Mouse (Mus musculus): ENCODE data around the gene Dcdc2a.

The Dcdc2a gene

DNA sequence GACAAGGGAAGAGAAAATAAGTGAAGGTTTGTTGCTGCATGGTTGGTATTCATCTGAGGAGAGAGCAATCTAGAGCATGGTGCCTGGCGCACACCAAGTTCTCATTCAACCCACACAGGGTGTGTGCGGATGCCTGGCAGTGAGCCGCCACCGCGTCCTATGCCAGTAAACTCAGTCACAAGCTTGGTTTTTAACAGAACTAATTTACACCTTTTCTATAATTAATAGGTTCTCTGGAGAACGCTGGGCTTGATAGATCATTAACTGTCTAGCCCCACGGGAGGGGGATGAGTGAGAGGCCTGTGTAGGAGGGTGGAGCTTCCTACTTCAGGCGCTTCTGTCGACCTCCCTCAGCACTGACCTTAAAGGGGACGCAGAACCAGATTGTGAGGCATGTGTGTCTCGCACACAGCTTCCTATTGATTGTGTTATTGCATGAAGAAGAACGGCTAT lies 59.7 kb downstream of the Dcdc2a start:
- H3K36me3 ChIP-seq (ENCODE audit: control insufficient read depth, insufficient read depth, low read length, poor library complexity, severe bottlenecking) = no peaks in the 10 kb centered on the region
- DNase-seq (ENCODE audit: low read depth, low spot score) = peak; percentile 2
- no peaks in the 10 kb centered on the region for H3K27me3 ChIP-seq (ENCODE audit: control insufficient read depth, insufficient read depth, low read length, poor library complexity, severe bottlenecking)

DNA sequence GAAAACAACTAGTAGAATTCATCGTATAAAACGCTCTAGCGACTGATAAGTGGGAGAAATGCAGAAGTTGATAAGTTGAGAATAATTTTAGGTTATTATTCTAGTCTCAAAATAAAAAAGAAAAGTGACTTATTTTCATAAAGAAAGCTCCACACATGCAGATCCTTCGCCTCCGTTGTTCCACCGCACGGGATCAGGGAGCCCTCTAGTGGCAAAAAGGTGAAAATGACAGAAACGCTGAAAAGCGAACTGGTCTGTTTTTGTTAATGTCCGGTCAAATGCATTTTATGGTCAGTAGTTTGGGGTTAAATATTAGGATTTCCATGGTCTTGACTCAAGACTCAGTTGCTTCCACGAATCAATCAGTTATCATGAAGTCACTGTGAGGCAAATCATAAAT lies 60.2 kb downstream of the Dcdc2a start:
- no peaks in the 10 kb centered on the region for H3K27me3 ChIP-seq (ENCODE audit: control insufficient read depth, insufficient read depth, low read length, poor library complexity, severe bottlenecking)
- no peaks in the 10 kb centered on the region for H3K36me3 ChIP-seq (ENCODE audit: control insufficient read depth, insufficient read depth, low read length, poor library complexity, severe bottlenecking)
- peak; percentile 68 for DNase-seq (ENCODE audit: low read depth, low spot score)

DNA sequence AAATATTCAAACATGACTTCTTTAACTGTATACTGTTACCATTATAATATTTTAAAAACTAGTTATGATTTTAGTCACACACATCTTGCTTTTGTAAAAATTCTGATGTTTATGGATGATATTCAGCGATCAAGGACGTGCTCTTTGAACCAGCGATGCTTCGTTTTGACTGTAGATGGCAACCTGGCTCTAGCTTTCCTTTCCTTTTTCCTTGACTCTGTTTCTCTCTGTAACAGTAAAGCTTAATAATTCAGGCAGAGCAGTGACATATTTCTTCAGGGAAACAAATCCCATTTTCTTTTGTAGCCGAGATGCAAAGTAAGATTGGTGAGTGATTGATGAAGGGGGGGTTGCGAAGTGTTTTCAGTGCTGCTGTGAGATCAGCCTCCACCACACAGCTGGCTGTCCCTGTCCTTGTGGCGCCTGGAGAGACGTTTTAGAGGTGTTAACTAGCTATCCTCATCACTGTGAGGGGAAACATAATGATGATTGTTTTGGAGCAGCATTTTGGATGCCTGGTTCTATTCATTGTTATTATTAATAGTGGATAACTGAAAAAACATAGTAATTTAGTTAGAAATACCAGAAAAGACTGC lies 67.0 kb downstream of the Dcdc2a start:
- no peak for DNase-seq (ENCODE audit: low read depth, low spot score)
- no peaks in the 10 kb centered on the region for H3K36me3 ChIP-seq (ENCODE audit: control insufficient read depth, insufficient read depth, low read length, poor library complexity, severe bottlenecking)
- no peaks in the 10 kb centered on the region for H3K27me3 ChIP-seq (ENCODE audit: control insufficient read depth, insufficient read depth, low read length, poor library complexity, severe bottlenecking)

DNA sequence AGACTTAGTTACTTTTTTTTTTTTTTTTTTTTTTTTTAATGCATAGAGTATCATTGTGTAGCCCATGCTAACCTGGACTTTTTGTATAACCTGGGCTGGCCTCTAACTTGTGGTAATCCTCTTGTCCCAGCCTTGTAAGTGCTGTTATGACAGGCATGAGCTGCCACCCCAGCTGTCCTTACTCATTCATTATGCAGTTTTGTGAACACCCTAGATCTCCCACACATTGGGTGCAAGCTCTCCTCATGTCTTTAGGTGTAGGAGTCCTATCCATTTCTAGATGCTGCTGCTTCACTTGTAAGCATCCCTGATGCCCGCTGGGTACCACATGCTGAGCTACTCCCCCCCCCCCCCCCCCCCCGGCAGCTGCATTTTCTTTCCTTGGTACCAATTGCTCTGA lies 71.4 kb downstream of the Dcdc2a start:
- Histone ChIP-seq H3K27me3 (ENCODE audit: control insufficient read depth, insufficient read depth, low read length, poor library complexity, severe bottlenecking) (no peaks in the 10 kb centered on the region), H3K36me3 (ENCODE audit: control insufficient read depth, insufficient read depth, low read length, poor library complexity, severe bottlenecking) (no peaks in the 10 kb centered on the region)
- no peak for DNase-seq (ENCODE audit: low read depth, low spot score)

DNA sequence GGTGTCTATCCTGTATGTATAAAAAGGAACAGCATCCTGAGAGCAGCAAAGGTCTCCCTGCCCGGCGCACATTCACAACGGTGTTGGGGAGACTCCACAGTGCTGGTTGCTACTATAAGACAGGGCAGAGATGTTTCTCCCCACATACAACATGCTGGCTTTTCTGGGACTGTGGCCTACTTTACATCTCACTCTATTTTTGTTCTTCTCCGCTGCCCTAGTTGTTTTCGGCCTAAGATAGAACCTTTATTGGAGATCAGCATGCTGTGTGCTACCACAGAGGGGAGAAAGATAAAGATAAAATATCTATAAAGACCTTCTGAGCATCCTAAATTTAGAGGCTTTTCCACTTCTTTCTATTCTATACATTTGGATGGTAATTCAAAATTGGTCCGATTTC lies 72.0 kb downstream of the Dcdc2a start:
- Histone ChIP-seq H3K27me3 (ENCODE audit: control insufficient read depth, insufficient read depth, low read length, poor library complexity, severe bottlenecking) (no peaks in the 10 kb centered on the region), H3K36me3 (ENCODE audit: control insufficient read depth, insufficient read depth, low read length, poor library complexity, severe bottlenecking) (no peaks in the 10 kb centered on the region)
- DNase-seq (ENCODE audit: low read depth, low spot score) = no peak

DNA sequence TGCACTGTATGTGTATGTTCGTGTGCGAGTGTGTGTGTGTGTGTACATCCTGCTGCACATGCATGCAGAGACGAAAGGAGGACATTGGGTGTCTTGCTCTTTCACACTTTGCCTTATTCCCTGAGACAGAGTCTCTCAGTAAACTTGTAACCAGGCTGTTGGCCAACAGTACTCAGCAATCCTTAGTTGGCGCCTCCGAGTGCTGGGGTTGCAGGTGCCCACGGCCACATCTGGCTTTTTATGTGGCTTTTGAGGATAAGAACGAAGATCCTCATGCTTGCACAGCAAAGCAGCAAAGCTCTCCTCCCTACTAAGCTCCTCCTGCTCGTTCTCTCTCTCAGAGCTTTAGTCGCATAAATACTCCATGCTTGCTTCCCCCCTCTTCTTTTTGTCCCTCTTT lies 73.0 kb downstream of the Dcdc2a start:
- Histone ChIP-seq H3K36me3 (ENCODE audit: control insufficient read depth, insufficient read depth, low read length, poor library complexity, severe bottlenecking) (no peaks in the 10 kb centered on the region), H3K27me3 (ENCODE audit: control insufficient read depth, insufficient read depth, low read length, poor library complexity, severe bottlenecking) (no peaks in the 10 kb centered on the region)
- DNase-seq (ENCODE audit: low read depth, low spot score) = no peak

DNA sequence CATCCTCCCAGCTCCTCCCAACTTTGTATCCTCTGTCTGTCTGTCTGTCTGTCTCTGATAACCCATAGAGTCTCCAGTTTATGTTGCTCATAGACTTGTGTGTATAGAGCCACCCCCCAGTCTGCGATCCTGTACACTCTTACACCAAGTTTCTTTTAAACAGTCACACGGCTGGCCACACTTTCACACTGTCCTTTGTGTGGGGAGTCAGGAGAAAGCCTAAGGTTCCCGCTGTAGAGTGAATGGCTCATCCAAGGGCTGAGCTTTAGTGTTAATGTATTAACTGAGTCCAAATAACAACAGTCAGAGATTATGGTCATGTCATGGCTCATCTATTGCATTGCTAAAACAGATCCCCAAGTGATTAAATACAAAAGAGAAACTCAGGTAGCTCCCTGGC lies 87.3 kb downstream of the Dcdc2a start:
- H3K36me3 ChIP-seq (ENCODE audit: control insufficient read depth, insufficient read depth, low read length, poor library complexity, severe bottlenecking) = no peaks in the 10 kb centered on the region
- no peaks in the 10 kb centered on the region for H3K27me3 ChIP-seq (ENCODE audit: control insufficient read depth, insufficient read depth, low read length, poor library complexity, severe bottlenecking)
- no peak for DNase-seq (ENCODE audit: low read depth, low spot score)

DNA sequence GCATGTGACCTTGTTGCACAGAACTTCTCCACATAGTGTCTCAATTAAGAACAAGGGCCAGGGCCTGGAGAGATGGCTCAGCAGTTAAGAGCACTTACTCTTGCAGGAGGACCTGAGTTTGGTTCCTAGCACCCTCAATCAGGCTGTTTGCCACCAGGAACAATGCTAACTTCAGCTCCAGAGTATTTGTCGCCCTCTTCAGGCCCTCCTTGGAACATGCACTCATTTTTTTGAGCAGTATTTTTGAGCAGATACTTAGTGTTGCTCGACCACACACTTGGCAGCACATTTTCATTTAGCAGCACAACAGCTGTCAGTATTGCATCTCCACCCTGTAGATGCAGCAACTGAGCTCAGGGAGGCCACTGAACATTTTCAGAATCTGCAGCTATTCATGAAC lies 88.3 kb downstream of the Dcdc2a start:
- Histone ChIP-seq H3K27me3 (ENCODE audit: control insufficient read depth, insufficient read depth, low read length, poor library complexity, severe bottlenecking) (no peaks in the 10 kb centered on the region), H3K36me3 (ENCODE audit: control insufficient read depth, insufficient read depth, low read length, poor library complexity, severe bottlenecking) (no peaks in the 10 kb centered on the region)
- DNase-seq (ENCODE audit: low read depth, low spot score) = no peak

DNA sequence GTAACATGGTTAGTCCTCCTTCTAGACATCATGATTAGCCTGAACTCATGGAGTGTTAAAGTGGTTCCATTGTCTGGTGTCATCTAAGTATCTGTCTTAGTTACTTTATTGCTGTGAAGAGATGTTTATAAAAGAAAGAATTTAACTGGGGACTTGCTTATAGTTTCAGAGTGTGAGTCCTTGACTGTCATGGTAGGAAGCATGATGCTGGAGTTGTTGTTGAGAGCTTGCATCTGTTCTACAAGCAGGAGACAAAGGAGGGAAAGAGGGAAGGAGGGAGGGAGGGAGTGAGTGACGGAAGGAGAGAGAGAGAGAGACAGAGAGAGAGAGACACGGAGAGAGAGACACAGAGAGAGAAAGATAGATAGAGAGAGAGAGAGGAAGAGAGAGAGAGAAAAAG lies 90.4 kb downstream of the Dcdc2a start:
- Histone ChIP-seq H3K27me3 (ENCODE audit: control insufficient read depth, insufficient read depth, low read length, poor library complexity, severe bottlenecking) (no peaks in the 10 kb centered on the region), H3K36me3 (ENCODE audit: control insufficient read depth, insufficient read depth, low read length, poor library complexity, severe bottlenecking) (no peaks in the 10 kb centered on the region)
- DNase-seq (ENCODE audit: low read depth, low spot score) = no peak

DNA sequence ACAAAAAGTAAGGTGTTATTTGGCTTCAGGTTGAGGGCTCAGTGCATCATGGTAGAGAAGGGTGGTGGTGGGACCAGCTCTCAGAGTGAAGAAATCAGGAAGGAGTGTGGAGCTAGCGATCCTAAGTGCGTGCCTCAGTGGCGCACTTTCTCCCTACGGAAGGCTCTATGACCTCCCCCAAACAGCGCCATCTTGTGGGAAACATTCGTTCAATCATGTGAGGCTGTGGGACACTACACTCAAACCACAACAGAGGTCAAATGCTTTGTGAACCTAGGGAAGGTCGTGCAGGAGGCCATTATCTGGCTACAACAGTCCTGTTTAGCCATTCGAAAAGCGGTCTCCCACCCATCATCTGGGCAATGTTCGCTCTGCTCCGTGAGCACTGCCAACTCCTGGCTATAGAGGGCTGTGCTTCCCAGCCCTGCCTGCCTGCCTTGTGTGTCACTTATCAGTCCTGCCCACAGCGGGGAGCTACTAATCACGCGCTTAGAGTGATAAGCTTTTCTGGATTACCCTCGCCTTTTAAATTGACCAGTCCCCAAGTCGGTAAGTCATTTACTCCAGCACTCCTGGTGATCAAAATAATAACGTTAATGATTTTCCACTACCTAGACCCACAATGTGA lies 94.5 kb downstream of the Dcdc2a start:
- H3K27me3 ChIP-seq (ENCODE audit: control insufficient read depth, insufficient read depth, low read length, poor library complexity, severe bottlenecking) = no peaks in the 10 kb centered on the region
- H3K36me3 ChIP-seq (ENCODE audit: control insufficient read depth, insufficient read depth, low read length, poor library complexity, severe bottlenecking) = no peaks in the 10 kb centered on the region
- no peak for DNase-seq (ENCODE audit: low read depth, low spot score)

DNA sequence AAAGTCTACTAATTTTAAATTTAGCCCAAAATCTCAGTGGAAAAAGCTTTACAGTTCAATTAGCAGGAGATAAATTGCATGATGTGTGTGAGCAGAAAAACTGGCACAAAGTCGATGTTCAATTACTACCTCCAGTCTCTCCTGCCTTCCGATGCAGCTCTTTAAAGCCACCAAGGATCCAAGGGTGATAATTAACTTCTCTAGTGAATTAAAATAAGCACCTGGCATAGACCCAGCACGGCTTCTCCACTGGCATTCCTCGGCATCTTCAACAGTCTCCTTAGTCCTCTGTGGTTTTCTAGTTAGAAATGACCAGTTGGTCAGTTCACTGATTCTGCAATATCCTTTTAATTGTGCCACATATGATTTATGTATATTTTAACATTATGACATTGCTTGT lies 95.1 kb downstream of the Dcdc2a start:
- no peaks in the 10 kb centered on the region for H3K27me3 ChIP-seq (ENCODE audit: control insufficient read depth, insufficient read depth, low read length, poor library complexity, severe bottlenecking)
- no peak for DNase-seq (ENCODE audit: low read depth, low spot score)
- no peaks in the 10 kb centered on the region for H3K36me3 ChIP-seq (ENCODE audit: control insufficient read depth, insufficient read depth, low read length, poor library complexity, severe bottlenecking)

DNA sequence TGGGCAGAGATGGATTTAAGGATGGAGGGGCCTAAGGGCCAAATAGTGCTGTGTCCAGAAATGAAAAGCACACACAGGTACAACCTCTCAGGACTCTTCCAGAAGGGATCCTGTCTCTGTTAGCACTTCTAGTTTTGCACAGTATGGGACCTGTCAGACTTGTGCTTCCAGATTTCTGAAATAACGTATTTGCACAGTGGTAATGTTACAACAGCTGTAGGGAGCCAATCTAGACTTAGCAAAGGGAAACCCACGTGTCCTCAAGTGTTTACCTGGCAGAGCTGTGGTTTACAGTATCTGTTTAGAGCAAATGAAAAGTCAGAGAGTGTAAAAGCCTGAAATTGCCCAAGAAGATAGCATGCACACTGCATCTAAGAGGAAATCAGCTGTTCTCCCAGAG lies 104.1 kb downstream of the Dcdc2a start:
- Histone ChIP-seq H3K27me3 (ENCODE audit: control insufficient read depth, insufficient read depth, low read length, poor library complexity, severe bottlenecking) (no peaks in the 10 kb centered on the region), H3K36me3 (ENCODE audit: control insufficient read depth, insufficient read depth, low read length, poor library complexity, severe bottlenecking) (no peaks in the 10 kb centered on the region)
- no peak for DNase-seq (ENCODE audit: low read depth, low spot score)

DNA sequence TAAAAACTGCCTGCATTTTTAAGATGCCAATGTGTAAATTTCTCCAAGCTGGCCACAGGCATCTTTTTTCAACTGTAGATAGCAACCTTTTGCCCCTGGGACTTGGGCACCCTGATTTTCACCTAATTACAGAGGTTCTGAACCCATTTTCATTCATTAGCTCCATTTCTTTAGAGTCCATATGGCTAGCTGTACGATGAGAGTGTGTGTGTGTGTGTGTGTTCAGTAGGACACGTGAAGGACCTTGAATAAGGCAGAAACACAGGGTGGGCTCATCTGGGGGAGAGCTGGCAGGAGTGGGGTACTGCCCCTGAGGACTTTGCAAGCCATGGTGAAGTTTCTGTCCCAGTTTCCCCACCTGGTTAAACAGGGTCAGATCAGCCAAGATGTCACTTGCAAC lies 105.0 kb downstream of the Dcdc2a start:
- Histone ChIP-seq H3K36me3 (ENCODE audit: control insufficient read depth, insufficient read depth, low read length, poor library complexity, severe bottlenecking) (no peaks in the 10 kb centered on the region), H3K27me3 (ENCODE audit: control insufficient read depth, insufficient read depth, low read length, poor library complexity, severe bottlenecking) (no peaks in the 10 kb centered on the region)
- no peak for DNase-seq (ENCODE audit: low read depth, low spot score)

DNA sequence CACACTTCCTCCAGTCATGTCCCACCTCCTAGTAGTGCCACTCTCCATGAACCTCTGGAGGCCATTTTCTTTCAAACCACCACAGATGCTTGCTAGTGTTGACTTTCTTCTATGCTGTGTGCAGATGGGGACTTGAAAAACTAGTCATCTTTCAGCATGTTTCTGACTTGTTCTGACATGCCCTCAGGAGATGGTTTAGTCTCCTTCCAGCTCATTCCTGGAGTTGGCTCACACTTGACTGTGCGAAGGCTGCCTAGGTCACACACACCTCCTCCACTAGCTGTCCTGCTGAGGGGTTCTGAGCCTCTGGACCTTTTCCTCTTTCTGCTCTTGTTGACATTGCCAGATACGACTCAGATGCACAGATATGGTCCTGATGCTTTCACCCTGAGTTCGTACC lies 106.8 kb downstream of the Dcdc2a start:
- DNase-seq (ENCODE audit: low read depth, low spot score) = no peak
- Histone ChIP-seq H3K27me3 (ENCODE audit: control insufficient read depth, insufficient read depth, low read length, poor library complexity, severe bottlenecking) (no peaks in the 10 kb centered on the region), H3K36me3 (ENCODE audit: control insufficient read depth, insufficient read depth, low read length, poor library complexity, severe bottlenecking) (no peaks in the 10 kb centered on the region)

DNA sequence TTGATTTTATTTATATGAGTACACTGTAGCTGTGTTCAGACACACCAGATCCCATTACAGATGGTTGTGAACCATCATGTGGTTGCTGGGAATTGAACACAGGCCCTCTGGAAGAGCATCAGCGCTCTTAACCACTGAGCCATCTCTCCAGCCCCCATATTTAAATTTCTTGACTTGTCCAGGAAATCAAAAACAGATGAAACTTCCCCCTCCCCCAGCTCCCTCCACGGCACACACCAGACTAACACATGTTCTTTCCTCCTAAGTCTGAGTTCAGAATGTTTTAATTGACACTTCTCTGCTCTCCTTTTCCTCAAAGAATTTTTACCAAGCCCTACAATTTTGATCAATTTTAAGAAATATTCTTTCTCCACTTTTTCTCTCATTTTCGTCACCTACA lies 113.1 kb downstream of the Dcdc2a start:
- Histone ChIP-seq H3K27me3 (ENCODE audit: control insufficient read depth, insufficient read depth, low read length, poor library complexity, severe bottlenecking) (no peaks in the 10 kb centered on the region), H3K36me3 (ENCODE audit: control insufficient read depth, insufficient read depth, low read length, poor library complexity, severe bottlenecking) (no peaks in the 10 kb centered on the region)
- no peak for DNase-seq (ENCODE audit: low read depth, low spot score)

DNA sequence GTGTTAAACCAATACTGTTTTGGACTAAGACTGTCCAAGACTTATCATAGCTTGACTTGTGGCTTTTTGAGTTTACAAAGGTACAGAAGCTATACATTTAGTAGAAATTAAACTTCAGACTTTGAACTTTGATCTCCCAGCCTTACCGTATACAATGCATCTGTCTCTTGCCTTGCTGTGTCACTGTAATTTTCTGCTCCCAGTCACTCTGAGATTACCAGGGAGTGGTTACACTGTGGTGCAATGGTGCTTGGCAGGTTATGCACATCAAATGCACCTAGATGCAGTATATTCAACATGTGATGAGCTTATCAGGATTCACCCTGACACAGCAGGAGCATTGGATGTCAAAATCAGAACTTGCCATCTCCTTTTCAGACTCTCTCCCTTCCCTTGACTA lies 122.0 kb downstream of the Dcdc2a start:
- Histone ChIP-seq H3K36me3 (ENCODE audit: control insufficient read depth, insufficient read depth, low read length, poor library complexity, severe bottlenecking) (no peaks in the 10 kb centered on the region), H3K27me3 (ENCODE audit: control insufficient read depth, insufficient read depth, low read length, poor library complexity, severe bottlenecking) (no peaks in the 10 kb centered on the region)
- DNase-seq (ENCODE audit: low read depth, low spot score) = no peak

Measured in splenic B cell, adult 2 months (primary cell).